Mouse (Mus musculus) stomach, adult 2 months (tissue): ENCODE results near the gene Gm10338. TPM values are rescaled to one million over a fixed set of nuclear protein-coding genes. Genes with fewer than 3 reads are reported as not detected.

Experiments used
- polyA plus RNA-seq: library from polyadenylated mRNA; depleted of rRNA; stranded (reverse); fragments of >200 nt; gene quantifications from 2 replicates; pipeline ENCODE4 v1.2.3, GENCODE M21; 2012; rRNA removed

Gm10338 gene
- not detected in 2 replicates for polyA plus RNA-seq

DNA sequence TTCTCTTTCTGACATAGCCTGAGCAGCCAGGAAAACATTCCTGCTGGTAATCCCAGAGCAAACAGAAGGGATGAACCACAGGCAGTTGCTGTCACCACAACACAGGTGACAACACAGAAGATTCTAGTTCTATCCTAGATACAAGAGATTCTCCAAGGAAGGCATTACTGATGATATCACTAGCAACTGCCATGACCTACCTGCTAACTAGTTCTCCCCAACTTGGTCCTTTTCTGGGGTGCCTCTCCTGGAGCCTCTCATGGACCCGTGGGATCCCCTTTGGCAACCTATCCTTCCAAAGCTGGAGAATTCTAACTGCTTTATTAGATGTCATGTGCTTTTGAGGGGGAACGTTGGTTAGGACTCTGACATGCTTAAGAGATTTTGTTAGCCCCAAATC, at the start of gene Gm10338:
Gene Gm10338 (minus strand): TSS at position 101 of the 400 bp plus-strand sequence.

DNA sequence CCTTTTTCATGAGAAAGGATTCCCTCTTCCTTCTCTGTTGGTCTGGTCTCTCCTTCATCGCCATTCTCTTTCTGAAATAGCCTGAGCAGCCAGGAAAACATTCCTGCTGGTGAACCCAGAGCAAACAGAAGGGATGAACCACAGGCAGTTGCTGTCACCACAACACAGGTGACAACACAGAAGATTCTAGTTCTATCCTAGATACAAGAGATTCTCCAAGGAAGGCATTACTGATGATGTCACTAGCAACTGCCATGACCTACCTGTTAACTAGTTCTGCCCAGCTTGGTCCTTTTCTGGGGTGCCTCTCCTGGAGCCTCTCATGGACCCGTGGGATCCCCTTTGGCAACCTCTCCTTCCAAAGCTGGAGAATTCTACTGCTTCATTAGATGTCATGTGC, 48.5 kb upstream of the Gm10338 start, which contains the start of gene Gm10128:
Gene Gm10128 (minus strand): TSS at position 101 of the 400 bp plus-strand sequence.

DNA sequence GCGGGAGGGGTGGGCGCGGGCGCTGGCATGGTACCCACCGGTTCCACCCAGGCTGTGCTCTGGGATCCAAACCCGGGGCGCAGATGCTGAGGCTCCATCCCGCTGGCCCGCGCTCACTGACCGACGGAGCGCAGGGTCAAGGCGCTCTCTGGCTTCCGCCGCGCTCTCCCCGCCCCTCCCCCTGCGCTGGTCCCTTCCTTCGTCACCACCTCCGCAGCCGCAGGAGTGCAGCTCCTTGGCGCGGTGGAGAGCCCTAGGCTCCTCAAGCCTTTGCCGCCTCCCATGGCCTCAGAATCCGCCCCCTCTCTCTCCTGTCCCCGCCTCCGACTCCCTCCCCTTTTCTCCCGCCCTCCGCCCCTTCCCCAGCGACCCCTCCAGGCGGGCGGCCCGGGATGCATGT, 27.0 kb downstream of the Gm10338 start, which contains the start of gene Gm3558:
Gene Gm3558 (minus strand): TSS at position 185 of the 400 bp plus-strand sequence.

Other genes starting within 250 kb of the Gm10338 start
- gene Gm8374, start 230.5 kb downstream of the Gm10338 start, polyA plus RNA-seq, result not detected in 2 replicates
- gene Gm3755, start 144.7 kb downstream of the Gm10338 start, polyA plus RNA-seq, result not detected in 2 replicates
- gene Gm3752, start 111.8 kb downstream of the Gm10338 start, polyA plus RNA-seq, result not detected in 2 replicates
- gene Gm3558, start 27.0 kb downstream of the Gm10338 start, polyA plus RNA-seq, result not detected in 2 replicates
- gene Gm10128, start 48.4 kb upstream of the Gm10338 start, polyA plus RNA-seq, result not detected in 2 replicates
- not detected in 2 replicates for gene Gm26661, start 196.0 kb upstream of the Gm10338 start, polyA plus RNA-seq
- 11.4 and 19.7 TPM in 2 replicates for gene Flnb, start 222.4 kb upstream of the Gm10338 start, polyA plus RNA-seq